Mouse (Mus musculus) liver, embryonic 14.5 days (tissue): ENCODE measurements around the gene Eaf1. TPM values are rescaled to one million over a fixed set of nuclear protein-coding genes. Genes with fewer than 3 reads are reported as not detected.
"Not testable (repeated sequence)": the region's sequence is repeated elsewhere in the genome, so short reads cannot be mapped to it uniquely, and the experiment has no call there.

Experiments
- ATAC-seq: fragments of 200-750 bp; cut with Nextera tagmentation; 2 replicates; pipeline ENCODE4 v1.8.0; 2017; ENCODE audit warnings: moderate number of reproducible peaks, mild to moderate bottlenecking, moderate library complexity; ENCODE audit not compliant: insufficient read depth
- DNase-seq, 3 experiments: peaks; one replicate each; pipeline ENCODE4 v3.0.0-alpha.2; 2012 to 2013; ENCODE audit warnings: low read depth in 3 of 3, low spot score in 3 of 3
- H3K27ac ChIP-seq: fragments of 300-500 bp; sonication (generic); 2 replicates; pipeline ENCODE4 v1.5.1; 2014; ENCODE audit warnings: moderate library complexity, mild to moderate bottlenecking, control low read depth, inconsistent platforms
- H3K27me3 ChIP-seq: fragments of 300-500 bp; sonication (generic); 2 replicates; pipeline ENCODE4 v1.6.1; 2014; ENCODE audit warnings: mild to moderate bottlenecking, low read length, moderate library complexity; ENCODE audit not compliant: control insufficient read depth, insufficient read depth
- H3K36me3 ChIP-seq: fragments of 300-500 bp; sonication (generic); replicated peaks from 2 replicates; pipeline ENCODE4 v1.6.1; 2014; ENCODE audit warnings: low read depth; ENCODE audit not compliant: control insufficient read depth, insufficient read depth
- H3K4me1 ChIP-seq, 2 experiments: fragments of 200-500 bp in 1 of 2; fragments of 300-500 bp in 1 of 2; sonication (generic) in 1 of 2; replicated peaks; 2 replicates each; pipeline ENCODE4 v1.6.1; 2012 to 2014; ENCODE audit warnings: antibody characterized with exemption in 1 of 2, inconsistent platforms in 1 of 2, low read length in 1 of 2; ENCODE audit not compliant: control insufficient read depth in 2 of 2, insufficient read depth in 2 of 2
- H3K4me2 ChIP-seq: fragments of 300-500 bp; sonication (generic); 2 replicates; pipeline ENCODE4 v1.6.1; 2014; ENCODE audit warnings: low read depth, mild to moderate bottlenecking, control low read depth, moderate library complexity
- H3K4me3 ChIP-seq, 2 experiments: fragments of 200-500 bp in 1 of 2; fragments of 300-500 bp in 1 of 2; sonication (generic) in 1 of 2; 2 replicates each; pipeline ENCODE4 v1.5.1; 2012 to 2014; ENCODE audit warnings: low read depth in 2 of 2, low read length in 2 of 2, mild to moderate bottlenecking in 2 of 2, control low read depth in 1 of 2, inconsistent platforms in 1 of 2, moderate library complexity in 1 of 2; ENCODE audit not compliant: insufficient read depth in 1 of 2
- H3K9ac ChIP-seq: fragments of 300-500 bp; sonication (generic); replicated peaks from 2 replicates; pipeline ENCODE4 v1.6.1; 2014; ENCODE audit warnings: mild to moderate bottlenecking, control low read depth, moderate library complexity
- H3K9me3 ChIP-seq: fragments of 300-500 bp; sonication (generic); 2 replicates; pipeline ENCODE4 v1.6.1; 2016; ENCODE audit warnings: low read length, mixed read lengths; ENCODE audit not compliant: control insufficient read depth
- CTCF ChIP-seq: IDR thresholded peaks from 2 replicates; pipeline ENCODE4 v1.5.1; 2016; ENCODE audit warnings: antibody characterized with exemption, low read depth, control low read depth
- EP300 ChIP-seq: IDR thresholded peaks from 2 replicates; pipeline ENCODE4 v1.6.1; 2016; ENCODE audit warnings: antibody characterized with exemption, low read depth
- WGBS: fragments of 180-500 bp; shearing (Covaris S2); extraction: QIAGEN DNeasy Blood & Tissue Kit; methylation state at CpG from one replicate; pipeline ENCODE4 v1.1.7; 2014; ENCODE audit not compliant: insufficient replicate concordance; 5-methylcytosine and 5-hydroxymethylcytosine counted together
- polyA plus RNA-seq, 2 experiments: library from polyadenylated mRNA; depleted of rRNA in 1 of 2; stranded (reverse) in 1 of 2; unstranded in 1 of 2; fragments of >200 nt; fragmentation: Nextera tagmentation in 1 of 2; extraction: Ambion mirVana in 1 of 2; gene quantifications; 2 replicates each; pipeline versions ENCODE4 v1.2.1 to v1.2.3; 2012 to 2014

The Eaf1 gene
- polyA plus RNA-seq, 2 experiments, result 20.9 to 23.0 TPM

- Histone ChIP-seq H3K9me3 (no peaks in the 10 kb centered on the region), H3K27ac (no peak overlapping the region), H3K36me3 (no peaks in the 10 kb centered on the region), H3K27me3 (no peaks in the 10 kb centered on the region), H3K4me3 (no peak overlapping the region), H3K9ac (no peak overlapping the region), H3K4me1 (no peaks in the 10 kb centered on the region), H3K4me2 (no peak overlapping the region)
- WGBS, result 81% methylated on average over 12 of the region's 12 CpGs
- ATAC-seq (no peak), DNase-seq (no peak)
- TF ChIP-seq EP300 (no peak), CTCF (no peak)
These were observed 36.2 kb upstream of the Eaf1 start for GRCm38 (mm10) chr14:31458006-31458405.

GRCm38 (mm10) chr14:31462226-31462625, 32.0 kb upstream of the Eaf1 start:
- not testable (repeated sequence) for ATAC-seq, H3K4me1 ChIP-seq, H3K9me3 ChIP-seq, H3K4me3 ChIP-seq, DNase-seq, H3K4me2 ChIP-seq, H3K27ac ChIP-seq, H3K9ac ChIP-seq, H3K36me3 ChIP-seq, H3K27me3 ChIP-seq
- 61% methylated on average over 5 of the region's 5 CpGs for WGBS
- TF ChIP-seq CTCF, result peak; percentile 29

DNA sequence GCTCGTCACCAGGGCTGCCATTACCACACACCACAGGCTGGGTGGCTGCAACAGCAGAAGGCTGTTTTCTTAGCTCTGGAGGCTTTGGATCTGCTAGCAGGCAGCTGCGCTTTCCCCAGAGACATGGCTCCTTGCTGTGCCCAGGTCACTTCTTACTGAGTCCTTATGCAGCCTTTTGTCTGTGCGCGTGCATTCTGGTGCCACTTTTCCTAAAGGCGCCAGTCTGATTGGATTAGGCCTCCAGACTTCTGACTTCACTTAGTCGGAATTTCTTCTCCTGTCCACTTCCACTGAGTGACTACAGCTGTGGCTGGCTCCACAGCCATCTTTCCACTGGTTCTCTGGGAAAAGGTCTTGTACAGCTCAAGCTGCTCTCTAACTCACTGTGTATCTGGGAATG, 31.3 kb upstream of the Eaf1 start:
- 81% methylated on average over 6 of the region's 6 CpGs for WGBS
- Histone ChIP-seq H3K9me3 (no peaks in the 10 kb centered on the region), H3K4me1 (no peaks in the 10 kb centered on the region), H3K27me3 (no peaks in the 10 kb centered on the region), H3K4me2 (no peak overlapping the region), H3K36me3 (no peaks in the 10 kb centered on the region), H3K4me3 (no peak overlapping the region), H3K9ac (no peak overlapping the region), H3K27ac (no peak overlapping the region)
- ATAC-seq (no peak), DNase-seq (no peak)
- TF ChIP-seq CTCF (no peak), EP300 (no peak)

GRCm38 (mm10) chr14:31464176-31464575, 30.0 kb upstream of the Eaf1 start:
- ATAC-seq (no peak), DNase-seq (no peak)
- Histone ChIP-seq H3K4me1 (no peaks in the 10 kb centered on the region), H3K36me3 (no peaks in the 10 kb centered on the region), H3K9ac (no peak overlapping the region), H3K27ac (no peak overlapping the region), H3K4me2 (no peak overlapping the region), H3K27me3 (no peaks in the 10 kb centered on the region), H3K9me3 (no peaks in the 10 kb centered on the region), H3K4me3 (no peak overlapping the region)
- WGBS, result 61% methylated on average over 8 of the region's 8 CpGs
- TF ChIP-seq CTCF (peak; percentile 34), EP300 (no peak)

- WGBS, result 44% methylated on average over 4 of the region's 4 CpGs
- H3K9me3 ChIP-seq, result no peaks in the 10 kb centered on the region
- H3K9ac ChIP-seq, result no peak overlapping the region
- no peak for DNase-seq
- ATAC-seq, result no peak
- H3K27ac ChIP-seq, result no peak overlapping the region
- TF ChIP-seq CTCF (0 out of 2 replicates have a peak, but pooled peaks have one; percentile 27), EP300 (no peak)
- H3K4me3 ChIP-seq, result no peak overlapping the region
- no peaks in the 10 kb centered on the region for H3K36me3 ChIP-seq
- no peaks in the 10 kb centered on the region for H3K4me1 ChIP-seq
- H3K4me2 ChIP-seq, result no peak overlapping the region
- no peaks in the 10 kb centered on the region for H3K27me3 ChIP-seq
These were observed 24.5 kb upstream of the Eaf1 start for GRCm38 (mm10) chr14:31469711-31470110.
